Mouse (Mus musculus) urinary bladder, postnatal 25 days (tissue): ENCODE results near the gene Tmc4.
"Not testable (repeated sequence)": the region's sequence is repeated elsewhere in the genome, so short reads cannot be mapped to it uniquely, and the experiment has no call there.

Source experiments
- DNase-seq: peaks from one replicate; pipeline ENCODE4 v3.0.0; 2022; ENCODE audit warnings: low spot score

Gene Tmc4

DNA sequence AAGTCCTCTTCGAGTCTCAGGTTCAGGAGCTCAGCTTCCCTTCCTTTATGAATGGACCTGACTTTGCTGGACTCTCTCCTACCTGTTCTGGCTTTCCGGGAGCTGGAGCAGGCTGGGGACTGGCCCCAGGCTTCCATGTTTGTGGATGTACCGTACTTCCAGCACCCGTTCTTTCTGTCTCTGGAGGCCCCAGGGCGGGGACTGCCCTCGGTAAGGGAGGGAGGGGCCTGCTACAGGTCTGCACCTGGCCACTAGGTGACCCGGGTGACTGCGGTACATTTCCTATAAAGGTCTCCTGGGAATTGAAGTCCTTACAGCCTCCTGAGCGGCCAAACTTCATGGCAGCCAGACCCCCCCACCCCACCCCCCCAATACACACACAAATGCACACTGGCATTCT lies at the start of gene Tmc4:
Gene Tmc4, minus strand, starts transcription at position 212 of the 400 bp plus-strand sequence.
- peak; percentile 51 for DNase-seq

DNA sequence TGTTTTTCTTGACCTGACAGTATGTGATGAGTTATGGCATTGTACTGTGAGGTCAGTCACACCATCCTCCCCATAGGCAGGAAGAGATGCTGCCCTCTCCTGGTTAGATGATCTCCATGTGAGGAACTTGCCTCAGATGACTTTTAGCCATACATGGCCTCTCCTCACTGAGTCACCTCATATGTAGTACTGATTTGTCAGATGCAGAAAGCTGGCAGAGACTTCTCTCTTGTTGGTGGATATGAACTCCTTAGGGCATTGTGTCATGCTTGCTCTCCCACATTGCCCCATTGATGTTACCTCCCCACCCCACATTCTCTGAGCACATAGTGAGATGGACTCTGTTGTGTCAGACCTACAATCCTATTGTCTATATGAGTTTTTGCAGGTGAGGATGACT lies 48.1 kb upstream of the Tmc4 start:
- DNase-seq = not testable (repeated sequence)

DNA sequence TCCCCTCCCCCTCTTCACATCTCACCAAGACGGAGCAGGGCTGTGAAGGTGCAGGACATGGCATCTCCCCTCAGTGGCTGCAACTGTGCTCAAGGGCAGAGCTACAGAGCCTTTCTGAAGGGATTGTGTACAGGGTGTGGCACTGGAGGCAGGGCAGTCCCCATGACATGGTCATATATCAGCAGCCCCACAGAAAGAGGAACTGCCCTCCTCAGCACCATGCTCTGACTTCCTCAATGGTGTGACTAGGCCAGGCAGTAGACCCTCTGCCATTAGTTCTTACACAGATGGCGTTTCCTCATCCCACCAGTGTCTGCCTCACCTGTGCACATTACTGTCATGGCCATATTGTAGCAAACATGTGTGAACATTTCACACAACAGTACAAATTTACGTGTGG lies 42.9 kb upstream of the Tmc4 start, which contains the start of gene Pirb:
Gene Pirb, minus strand, starts transcription at position 124 of the 400 bp plus-strand sequence.
- DNase-seq = not testable (repeated sequence)

DNA sequence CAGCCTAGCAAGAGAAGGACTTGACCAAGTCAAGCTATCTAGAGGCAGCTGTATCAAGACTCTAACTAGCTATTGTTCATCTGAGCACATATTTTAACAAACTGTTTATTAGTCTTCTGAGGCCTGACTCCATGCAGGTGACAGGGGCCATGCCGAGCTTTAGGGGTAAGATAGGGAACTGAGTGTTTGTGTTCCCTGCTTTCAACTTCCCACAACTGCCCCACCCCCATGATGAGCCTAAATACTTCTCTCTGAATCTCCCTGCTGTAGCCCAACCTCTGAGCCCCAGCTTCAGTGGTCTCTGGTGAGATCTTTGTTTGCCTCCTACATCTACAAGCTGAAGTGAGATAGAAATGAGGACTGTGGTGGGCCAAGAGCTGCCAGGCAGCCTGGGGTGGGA lies 37.9 kb upstream of the Tmc4 start:
- DNase-seq = no peak

DNA sequence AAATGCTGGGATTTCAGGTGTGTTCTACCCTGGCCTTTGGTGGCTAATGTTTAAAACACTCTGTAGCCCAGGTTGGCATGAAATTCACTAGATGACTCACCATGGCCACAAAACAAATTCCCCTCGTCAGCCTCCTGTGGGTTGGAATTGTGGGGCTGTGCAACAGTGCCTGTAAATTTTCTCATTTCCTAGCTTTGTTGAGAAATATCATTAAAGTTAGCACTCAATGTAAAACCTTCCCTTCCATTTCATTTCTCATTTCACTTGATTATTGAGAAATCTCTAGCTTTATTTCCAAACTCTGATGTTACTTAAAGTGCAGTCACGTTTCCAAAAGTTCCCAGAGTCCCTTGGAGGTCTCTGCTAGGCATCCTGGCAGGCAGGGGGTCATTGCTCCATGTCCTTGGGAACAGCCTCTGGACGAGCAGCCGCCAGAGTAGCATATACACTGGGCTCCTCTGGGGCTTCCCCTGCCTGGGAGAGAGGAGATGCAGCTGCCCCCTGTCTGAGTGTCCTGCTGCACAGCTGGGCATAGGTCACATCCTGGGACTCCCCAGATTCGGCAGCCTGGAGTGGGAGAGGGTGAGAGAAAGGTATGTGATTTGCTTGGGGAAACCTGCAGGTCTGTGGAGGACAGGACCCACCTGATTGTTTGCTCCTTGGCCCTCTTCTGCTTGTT lies 35.0 kb upstream of the Tmc4 start:
- no peak for DNase-seq

DNA sequence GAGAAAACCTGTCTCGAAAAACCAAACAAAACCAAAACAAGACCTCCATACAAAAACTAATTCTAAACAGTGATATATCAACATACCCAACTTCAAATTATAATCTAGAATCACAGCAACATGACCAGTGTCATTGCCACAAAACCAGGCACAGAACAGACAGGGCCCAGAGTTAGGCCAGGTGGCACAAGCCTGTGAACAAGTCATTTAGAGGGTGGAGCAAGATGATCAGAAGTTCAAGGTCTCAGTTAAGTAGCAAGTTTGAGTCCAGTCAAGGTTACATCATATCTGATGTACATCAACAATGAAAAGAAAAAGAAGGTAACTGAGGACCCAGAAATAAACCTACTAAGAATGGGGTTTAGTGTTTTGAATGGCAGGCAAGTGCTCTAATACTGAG lies 31.6 kb upstream of the Tmc4 start:
- DNase-seq = no peak

DNA sequence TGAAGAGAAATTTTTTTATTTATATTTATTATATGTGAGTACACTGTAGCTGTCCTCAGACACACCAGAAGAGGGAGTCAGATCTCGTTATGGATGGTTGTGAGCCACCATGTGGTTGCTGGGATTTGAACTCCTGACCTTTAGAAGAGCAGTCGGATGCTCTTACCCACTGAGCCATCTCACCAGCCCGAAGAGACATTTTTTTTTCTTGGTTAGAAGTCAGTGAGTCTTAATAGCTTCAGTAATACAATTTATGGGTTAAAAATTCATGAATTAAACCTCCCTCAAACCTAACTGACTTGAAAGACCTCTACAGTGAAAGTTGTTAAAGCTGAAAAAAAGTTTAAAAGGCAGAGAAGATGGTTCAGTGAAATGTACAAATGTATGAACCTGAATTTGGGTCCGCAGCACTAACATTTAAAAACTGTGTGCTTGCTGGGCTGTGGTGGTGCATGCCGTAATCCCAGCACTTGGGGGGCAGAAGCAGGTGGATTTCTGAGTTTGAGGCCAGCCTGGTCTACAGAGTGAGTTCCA lies 31.2 kb upstream of the Tmc4 start:
- DNase-seq = not testable (repeated sequence)

DNA sequence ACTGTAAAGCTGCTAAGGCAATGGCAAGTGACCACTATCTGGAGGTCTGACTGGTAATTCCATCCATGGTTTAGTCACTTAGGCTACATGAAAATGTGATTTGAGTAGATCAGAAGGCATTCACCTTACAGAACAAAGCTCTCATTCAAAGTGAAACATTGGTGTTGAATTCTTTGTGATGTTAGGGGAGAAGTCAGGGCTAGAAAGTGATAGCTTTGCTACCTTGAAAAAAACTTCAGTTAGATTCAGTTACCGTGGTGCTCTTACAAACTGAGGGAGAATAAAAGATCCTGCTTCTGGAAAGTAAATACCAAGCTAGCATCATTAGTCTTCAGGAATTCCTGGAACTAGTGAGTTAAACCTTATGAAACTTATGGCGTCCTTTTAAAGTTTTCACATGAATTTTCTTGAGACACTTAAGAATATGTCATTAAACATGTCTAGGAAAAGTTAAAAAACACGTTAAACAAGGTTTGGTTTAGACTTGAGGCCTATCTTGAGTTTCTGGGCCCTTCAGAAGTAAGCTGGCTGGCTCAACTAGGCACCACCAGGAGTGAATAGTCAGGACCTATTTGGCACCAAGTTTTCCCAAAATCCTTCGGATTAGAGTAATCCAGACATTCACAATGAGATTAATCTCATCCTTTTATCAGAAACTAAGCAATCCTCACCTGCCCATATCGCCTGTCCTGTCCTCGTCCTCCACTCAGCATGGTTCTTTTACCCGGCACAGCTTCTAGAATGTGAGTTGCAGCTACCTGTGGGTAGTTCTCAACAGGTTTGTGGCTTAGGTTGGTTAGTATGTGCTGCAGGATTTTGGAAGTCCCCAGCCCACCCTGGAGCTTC lies 30.4 kb upstream of the Tmc4 start:
- DNase-seq = no peak

DNA sequence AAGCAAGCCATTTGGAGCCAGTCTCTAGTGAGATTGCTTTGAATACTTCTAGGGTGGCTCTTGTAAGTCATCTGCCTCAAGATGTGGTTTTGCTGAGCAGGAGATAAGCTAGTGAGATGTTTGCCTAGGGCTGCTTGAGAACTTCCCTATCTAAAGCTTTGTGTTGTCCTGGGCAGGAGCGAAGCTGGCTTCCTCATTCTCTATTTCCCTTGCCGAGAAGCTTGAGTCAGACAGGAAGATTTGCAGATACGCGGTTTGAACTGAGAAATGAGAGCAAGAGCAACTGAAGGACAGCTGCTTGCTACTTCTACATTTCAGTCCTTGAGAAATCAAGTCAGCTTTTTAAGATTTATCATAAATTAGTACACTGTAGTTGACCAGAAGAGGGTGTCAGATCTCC lies 29.7 kb upstream of the Tmc4 start:
- no peak for DNase-seq

DNA sequence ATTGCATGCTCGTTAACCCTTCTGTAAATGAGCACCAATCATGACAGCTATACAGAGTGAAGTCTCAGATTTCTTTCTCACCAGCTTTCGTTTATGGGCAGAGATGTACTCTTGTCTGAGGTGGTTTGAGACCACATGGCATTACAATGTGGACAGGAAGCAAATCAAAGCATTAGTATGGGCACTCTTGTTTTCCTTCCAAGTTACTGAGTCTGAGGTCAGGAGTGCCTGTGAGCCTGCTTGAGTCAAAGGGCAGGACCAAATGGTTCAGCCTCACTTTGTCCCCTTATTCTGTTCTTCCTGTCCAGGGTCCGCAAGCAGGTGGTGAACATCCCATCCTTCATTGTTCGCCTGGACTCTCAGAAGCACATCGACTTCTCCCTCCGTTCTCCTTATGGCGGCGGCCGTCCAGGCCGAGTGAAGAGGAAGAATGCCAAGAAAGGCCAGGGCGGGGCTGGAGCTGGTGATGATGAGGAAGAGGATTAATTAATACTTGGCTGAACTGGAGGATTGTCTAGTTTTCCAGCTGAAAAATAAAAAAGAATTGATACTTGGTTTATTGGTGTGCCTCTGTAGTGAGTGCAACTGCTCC lies 29.1 kb upstream of the Tmc4 start:
- DNase-seq = no peak

DNA sequence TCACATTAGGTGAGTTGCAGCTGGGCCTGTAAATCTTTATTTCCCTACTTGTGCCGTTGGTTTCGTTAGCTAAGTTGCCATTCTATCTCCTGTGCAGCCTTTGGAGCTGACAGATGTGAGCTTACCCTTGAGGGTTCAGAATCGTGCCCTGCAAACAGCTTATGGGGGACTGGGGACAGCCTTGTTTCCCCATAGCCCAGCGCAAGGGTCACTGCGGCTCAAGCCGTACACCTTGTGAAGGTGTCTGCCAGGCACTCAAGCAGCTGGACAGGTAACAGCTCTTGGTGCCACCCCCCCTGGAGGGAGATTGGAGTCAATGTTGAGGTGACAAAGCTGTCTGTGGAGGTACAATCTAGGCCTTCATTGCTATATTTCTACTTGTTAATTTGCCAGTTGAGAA lies 28.6 kb upstream of the Tmc4 start:
- DNase-seq = no peak

DNA sequence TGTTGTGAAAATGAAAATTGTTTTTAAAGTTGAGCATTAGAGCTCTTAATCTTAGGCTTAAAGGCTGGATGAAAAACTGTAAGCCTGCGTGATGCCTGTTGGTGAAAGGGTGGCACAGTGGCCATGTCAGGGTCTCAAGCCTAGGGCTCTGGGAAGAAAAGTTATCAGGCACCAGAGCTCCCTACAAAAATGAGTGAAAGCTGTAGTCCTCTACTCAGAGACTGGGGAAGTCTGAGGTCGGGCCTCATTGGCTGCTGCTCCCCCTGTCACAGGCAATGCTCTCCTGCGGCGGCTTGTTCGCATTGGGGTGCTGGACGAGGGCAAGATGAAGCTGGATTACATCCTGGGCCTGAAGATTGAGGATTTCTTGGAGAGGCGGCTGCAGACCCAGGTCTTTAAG lies 28.1 kb upstream of the Tmc4 start:
- not testable (repeated sequence) for DNase-seq

DNA sequence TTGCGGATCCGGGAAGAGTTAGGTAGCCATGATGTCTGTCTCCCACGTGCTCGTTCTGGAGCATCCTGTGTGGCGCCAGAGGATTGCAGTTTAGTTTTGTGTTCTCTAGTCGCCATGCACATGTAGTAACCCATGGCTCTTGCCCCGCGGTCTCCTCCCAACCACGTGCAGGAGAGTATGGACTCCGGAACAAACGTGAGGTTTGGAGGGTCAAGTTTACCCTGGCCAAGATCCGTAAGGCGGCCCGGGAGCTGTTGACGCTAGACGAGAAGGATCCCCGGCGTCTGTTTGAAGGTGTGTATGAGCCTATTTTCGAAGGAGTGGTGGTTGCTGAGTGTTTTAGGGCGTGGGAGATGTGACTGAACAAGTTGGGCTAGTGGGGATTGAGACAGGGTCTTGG lies 27.1 kb upstream of the Tmc4 start:
- DNase-seq = no peak

DNA sequence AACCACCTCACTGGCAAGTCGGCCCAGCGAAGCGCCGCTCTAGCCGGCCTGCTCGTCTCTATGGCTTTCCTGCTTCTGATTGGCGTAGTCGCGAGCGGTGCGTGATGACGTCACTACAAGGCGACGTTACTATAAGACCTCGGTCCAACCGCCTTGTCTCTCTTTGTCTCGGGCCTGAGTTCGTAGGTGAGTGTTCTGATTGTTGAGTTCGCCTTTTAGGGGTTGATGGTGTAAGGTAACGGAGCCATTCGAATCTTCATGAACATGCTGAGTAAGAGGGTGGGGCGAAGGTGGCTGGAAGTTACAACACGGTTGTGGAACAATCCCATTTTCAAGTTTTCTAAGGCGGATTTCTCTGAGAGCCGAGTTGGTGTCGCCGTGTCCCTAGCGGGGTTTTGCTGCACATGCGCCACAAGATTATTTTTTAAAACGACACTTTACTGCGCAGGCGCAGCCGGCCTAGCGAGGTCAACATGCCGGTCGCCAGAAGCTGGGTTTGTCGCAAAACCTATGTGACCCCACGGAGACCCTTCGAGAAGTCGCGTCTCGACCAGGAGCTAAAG lies 26.6 kb upstream of the Tmc4 start, which contains the start of gene Rps9:
Gene Rps9, plus strand, starts transcription at position 115 of the 563 bp plus-strand sequence.
- DNase-seq = peak; percentile 93

DNA sequence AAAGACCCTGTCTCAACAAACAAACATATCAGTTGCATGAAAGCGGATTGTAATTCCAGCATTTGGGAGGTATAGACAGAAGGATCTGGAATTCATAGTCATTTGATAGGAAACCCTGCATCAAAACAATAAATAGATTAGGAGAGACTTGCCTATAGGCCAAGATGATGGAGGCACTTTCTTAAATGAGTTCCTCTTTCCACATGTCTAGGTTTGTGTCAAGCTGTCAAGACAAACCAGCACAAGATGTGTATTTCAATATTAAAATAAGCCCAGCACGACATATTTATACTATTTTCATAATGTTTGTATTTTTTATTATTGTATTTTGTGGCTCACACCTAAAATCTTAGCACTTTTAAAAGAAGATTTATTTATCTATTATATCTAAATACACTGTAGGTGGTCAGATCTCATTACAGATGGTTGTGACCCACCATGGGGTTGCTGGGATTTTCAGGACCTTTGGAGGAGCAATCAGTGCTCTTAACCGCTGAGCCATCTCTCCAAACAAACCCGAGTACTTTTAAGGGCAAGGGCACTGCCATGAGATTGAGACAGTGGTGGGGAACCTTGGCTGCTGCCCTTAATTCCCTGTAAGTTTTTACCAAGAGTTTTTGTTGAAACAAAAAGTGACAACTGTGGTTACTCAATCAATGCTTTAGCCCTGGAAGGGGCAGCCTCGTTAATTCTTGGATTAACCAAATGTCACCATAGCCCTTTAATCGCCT lies 26.0 kb upstream of the Tmc4 start:
- DNase-seq = no peak

DNA sequence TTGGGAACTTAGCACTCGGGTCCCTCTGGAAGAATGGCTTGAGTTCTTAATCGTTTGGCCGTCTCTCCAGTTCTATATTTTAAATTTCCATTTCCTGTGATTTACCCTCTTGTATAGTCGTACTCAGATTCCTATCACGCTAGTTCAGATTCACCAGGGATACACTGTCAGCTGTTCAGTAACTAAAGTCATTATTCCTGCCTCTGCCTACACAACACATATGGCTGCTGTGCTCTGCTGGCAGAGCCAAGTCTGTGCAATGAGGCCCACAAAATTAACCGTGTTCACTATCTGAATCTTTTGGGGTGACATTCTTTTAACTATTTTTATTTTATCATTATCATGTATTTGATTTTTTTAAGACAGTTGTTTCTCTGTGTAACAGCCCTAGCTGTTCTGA lies 21.1 kb upstream of the Tmc4 start:
- no peak for DNase-seq

DNA sequence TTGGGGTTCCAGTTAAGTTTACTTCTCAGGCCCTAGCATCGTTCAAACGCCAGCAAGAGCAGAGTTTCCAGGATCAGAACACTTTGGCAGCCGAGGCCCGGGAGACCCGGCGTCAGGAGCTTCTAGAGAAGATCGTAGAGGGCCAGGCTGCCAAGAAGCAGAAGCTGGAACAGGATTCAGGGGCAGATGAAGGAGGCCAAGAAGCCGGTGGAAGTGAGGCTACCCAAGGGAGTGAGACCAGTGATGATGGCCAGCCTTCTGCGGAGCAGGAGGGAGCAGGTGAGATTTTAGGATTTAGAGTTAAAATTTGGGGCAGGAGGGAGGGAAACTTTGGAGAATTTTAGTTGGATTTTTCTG lies 17.6 kb upstream of the Tmc4 start:
- DNase-seq = not testable (repeated sequence)

DNA sequence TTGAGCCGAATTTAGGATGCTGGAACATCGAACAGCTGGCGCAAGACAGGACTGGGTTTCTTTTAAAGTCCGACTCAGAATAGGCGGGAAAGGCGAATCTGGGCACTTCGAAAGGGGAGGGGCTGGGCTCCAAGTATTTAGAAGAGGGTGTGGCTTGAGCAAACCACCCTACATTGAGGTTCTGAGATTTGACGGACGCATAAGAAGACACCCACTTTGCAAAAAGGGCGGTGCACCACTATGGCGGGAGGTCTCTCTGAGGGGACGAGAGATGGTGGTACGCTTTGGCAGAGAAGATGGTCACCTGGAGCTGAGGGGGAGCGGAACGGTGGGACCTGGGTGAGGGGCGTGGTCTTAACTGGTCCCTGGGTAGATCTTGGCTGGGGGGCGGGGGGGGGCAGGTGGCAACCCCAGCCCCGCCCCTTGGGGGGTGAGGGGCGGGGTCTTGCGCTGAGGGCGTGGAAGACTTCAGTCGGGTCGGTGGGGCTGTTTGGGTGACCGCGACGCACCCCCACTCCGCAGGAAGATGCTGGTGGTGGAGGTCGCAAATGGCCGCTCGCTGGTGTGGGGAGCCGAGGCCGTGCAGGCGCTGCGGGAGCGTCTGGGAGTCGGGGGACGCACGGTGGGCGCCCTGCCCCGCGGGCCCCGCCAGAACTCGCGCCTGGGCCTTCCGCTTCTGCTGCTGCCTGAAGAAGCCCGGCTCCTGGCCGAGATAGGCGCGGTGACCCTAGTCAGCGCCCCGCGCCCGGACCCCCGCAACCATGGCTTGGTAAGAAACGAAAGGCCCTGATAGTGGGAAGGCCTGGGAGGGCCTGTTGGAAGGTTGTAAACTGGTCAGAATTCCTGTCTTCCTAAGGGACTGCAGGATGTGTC lies 17.0 kb upstream of the Tmc4 start:
- DNase-seq = peak; percentile 59

DNA sequence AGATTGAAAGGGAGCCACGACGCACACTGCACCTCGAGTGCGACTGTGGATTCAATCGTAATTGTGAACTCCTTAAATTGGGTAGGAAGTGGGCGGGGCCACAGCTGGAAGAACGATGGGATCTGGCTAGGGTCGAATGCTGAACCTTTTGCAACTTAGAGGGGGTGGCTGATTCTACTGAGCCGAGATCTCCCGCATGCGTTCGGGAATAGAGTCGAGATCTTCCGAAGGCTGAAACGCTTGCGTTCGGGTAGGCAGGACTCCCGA lies 16.4 kb upstream of the Tmc4 start:
- no peak for DNase-seq

DNA sequence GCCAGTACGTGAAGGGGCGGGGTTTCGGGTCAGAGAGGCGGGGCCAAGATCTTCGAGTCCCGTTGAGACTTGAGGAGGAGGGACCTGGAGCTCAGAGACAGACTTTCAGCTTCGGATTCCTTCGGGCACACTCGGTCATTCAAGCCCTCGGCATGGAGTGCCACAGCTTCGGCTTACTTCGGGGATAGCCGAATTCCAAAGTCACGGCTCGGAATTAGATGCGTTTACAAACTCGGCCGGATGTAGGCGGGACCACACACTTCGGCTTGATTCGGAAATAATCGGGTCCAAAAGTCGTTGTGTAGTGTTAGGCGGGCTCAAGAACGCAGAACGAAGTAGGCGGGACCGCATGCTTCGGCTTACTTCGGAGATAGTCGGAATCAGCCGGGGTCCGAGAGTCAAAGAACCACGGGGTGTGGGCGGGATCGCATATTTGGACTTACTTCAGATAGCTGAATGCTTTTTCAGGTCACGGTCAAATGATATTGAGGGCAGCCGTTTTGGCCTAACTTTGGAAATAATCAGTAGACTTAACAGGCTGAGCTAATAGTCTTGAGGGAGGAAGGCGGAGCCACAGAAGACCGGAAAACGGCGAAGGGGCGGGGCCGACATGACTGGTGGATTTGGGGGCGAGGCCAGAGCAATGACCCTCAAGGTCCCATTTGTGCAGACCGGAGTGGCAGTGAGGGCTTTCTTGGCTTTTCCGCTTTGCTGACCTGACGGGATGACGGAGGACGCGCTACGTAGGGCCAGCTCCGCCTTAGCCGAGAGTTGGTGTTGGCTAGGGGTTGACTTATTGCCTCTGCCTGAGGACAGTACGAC lies 15.8 kb upstream of the Tmc4 start, which contains the start of gene Mboat7:
Gene Mboat7, minus strand, starts transcription at position 537 of the 822 bp plus-strand sequence.
- peak; percentile 89 for DNase-seq
